Mouse (Mus musculus) left cerebral cortex, postnatal 25 days (tissue): ENCODE measurements around the gene Sept10. TPM values are rescaled to one million over a fixed set of nuclear protein-coding genes. Genes with fewer than 3 reads are reported as not detected.

ENCODE experiments used
- DNase-seq, 2 experiments: peaks; one replicate each; pipeline ENCODE4 v3.0.0; 2022; ENCODE audit warnings: low spot score in 2 of 2, mixed read lengths in 1 of 2
- intact Hi-C: fragments of 180-260 bp; cut with DNase I; formaldehyde crosslinking; loops from one replicate; pipeline ENCODE4 v1.15.1; 2025
- total RNA-seq, 2 experiments: library from RNA; stranded (reverse); gene quantifications; 2 replicates each; pipeline ENCODE4 v1.2.3; 2021

The Sept10 gene
- total RNA-seq: 1 to 10 TPM; 6.9 to 7.6 TPM

DNA sequence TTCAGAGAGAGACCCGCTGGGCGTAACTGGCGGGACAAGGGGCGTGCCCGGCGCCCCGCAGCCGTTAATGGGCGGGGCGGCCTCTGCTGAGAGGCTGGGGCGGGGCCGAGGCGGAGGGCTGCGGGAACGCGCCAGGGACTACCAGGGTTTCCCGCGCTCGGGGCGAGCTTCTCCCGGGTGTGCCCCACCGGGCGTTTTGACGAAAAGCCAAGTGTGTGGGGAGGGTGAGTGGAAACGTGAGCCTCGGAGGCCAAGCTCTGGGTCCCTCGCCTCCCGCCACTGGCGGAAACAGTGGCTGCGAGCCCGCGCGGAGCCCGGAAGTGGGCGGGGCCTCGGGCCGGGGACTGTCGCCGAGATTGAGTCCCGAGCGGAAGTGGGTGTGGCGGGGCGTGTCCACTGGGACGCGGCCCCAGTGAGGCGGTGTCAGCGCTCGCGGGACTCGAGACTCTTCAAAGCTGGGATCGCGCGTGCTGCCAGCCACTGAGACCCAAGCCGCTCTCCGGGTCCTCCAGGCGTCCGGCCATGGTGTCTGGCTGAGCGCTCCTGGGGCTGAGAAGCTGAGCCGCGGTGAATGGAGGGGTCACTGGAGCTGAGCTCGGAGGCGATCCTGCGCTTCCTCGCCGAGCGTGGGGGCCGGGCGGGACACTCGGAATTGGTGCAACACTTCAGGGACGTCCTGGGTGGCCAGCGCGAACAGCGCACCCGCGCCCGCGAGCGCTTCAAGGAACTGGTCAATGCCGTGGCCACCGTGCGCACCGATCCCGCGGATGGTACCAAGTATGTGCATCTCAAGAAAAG lies at the start of gene Sept10, which contains the start of gene Sowahc:
Sept10 (minus strand) TSS at position 375 of the 798 bp plus-strand sequence.
Sowahc (plus strand) TSS at position 481 of the 798 bp plus-strand sequence.
- peak; percentile 97 for DNase-seq
- intact Hi-C loops: loop anchor here (1.0 to 5.0 kb wide), 2 partner anchors 71 to 109 kb away; no protein-coding TSS in a partner anchor

- intact Hi-C loops: no loop called here
- no peak for DNase-seq
Measured at GRCm38 (mm10) chr10:59268754-59269153, 47.1 kb upstream of the Sept10 start.

DNA sequence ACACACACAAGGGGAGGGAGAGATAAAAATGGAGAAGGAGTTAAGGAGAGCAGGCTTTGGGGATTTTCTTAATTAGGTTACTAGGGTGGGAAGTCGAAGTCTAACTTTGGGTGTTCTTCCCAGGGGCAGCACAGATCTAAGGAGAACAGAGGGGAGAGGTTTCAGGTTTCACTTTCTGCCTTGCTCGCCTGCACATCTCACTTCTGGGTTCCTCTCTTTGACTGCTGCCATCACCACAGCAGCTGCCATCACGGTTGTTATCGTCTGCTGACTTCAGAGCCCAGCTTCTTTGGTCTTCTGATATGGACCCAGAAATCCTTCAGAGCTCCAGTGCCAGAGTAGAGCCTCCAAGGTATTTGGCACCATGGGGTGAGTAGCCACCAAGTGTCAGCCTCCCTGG lies 46.5 kb upstream of the Sept10 start:
- intact Hi-C loops: no loop called here

DNA sequence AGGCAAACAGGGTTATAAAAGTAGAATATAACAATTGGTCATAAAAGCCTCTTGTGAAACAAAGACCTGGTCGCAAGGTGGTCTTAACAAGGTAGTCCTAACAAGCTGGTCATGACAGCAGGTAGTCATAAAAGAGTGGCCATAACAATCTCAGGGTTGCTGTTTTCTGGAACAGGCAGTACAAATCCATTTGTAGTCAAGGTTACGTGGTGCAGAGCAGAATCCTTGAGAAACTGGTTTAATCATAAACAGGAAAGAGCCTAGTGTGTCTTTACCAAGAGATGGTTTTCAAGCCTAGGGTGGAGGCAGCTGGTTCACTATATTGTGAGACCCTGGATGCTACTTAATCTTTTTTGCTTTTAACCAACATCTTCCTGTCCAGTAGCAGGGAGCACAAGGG lies 45.6 kb upstream of the Sept10 start:
- intact Hi-C loops: no loop called here

More for the DNA sequence above, 46.5 kb upstream of the Sept10 start:
- no peak for DNase-seq

DNA sequence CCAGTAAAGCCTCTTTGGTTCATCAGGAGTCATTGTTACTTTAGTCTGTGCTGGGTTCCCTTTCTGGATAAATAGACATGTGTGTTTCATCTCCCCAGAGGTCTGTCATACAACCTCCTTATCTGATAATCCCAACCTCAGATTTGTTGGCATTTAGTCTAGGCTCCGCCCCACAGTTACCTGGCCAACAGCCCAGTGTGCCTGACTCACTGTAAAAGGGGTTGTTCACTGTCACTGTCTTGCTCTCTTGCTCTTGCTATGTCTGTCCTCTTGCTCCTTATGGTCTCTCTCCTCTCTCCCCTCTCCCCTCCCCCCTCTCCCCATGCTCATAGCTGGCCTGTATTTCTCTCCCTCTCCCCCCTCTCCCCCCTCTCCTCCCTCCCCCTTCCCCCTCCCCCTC lies 44.5 kb upstream of the Sept10 start:
- no peak for DNase-seq
- intact Hi-C loops: no loop called here

More for the DNA sequence above, 45.6 kb upstream of the Sept10 start:
- DNase-seq: no peak

DNA sequence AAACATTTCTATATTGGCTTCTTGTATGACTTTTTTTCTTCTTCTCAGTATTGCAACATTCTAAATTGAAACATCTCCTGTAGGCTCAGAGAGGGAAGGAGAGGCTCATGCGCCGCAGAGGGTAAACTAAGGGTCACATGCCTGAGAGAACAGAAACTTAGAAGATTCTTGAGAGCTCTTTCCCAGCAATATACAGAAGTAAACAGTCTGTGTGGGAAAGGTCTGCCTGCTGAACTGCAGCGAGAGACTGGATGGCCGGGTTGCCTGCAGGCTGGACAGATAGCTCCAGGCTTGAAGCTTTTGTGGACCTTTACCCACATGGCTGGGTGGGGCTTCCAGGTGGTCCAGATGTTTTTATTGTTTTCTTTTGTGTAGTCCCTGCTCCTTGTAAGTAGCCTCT lies 44.0 kb upstream of the Sept10 start:
- intact Hi-C loops: no loop called here

DNA sequence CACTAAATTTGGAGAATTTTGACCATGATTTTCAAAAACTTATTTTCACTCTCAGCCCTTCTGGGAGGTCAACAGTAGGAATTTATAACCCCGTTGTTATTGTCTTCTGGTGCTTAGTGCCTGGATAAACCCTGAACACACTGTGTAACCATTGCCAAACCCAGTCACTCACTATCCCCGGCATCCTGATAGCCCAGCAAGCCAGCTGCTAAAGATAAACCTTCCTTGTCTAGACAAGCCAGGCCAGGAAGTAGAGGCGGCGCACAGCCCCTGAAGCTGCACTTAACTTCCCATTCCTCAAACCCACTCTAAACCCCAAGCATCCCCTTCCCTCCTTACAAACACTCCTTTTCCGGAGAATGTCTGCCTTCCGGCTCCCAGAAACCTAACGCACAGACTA lies 43.4 kb upstream of the Sept10 start:
- peak in 1 of 2 experiments; percentile 26 for DNase-seq
- intact Hi-C loops: no loop called here

More for the DNA sequence above, 44.0 kb upstream of the Sept10 start:
- DNase-seq: no peak

- DNase-seq: no peak
- intact Hi-C loops: no loop called here
Measured at GRCm38 (mm10) chr10:59262979-59263378, 41.3 kb upstream of the Sept10 start.

GRCm38 (mm10) chr10:59262021-59262420 lies 40.4 kb upstream of the Sept10 start:
- intact Hi-C loops: no loop called here
- no peak for DNase-seq

DNA sequence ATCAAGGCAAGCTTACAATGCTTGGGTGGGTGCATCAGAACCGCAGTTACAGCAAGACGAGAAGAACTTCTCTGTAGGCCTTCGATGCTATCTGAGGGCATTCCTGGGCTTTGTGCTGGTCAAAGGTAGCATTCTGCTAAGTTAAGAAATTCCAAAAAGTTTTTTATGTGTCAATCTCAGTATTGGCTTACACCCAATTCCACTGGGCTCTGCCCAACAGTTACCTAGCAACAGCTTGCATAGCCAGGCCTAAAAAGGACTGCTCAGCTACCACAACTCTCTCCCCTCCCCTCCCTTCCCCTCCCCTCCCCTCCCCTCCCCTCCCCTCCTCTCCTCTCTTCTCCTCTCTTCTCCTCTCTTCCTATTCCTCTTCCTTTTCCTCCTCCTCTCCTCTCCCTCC lies 40.0 kb upstream of the Sept10 start:
- intact Hi-C loops: no loop called here
- DNase-seq: no peak

DNA sequence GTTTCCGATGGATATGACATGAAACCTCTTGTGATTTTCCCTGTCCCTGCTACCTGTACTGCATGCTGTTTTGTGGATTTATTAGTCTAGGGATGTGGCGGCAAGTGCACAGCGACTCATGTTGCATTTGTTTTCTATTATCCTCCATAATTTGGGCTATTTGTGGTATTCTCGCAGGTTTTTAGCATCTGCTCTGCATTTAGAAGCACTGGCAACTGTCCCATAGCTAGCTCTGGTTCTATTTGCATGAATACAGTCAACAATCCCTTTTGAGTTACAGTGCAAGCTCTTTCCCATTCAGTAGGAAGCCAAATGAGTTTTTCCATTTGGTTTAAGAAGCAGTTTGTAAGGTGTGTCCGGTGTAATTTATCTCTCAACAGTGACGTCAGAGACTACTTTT lies 37.9 kb upstream of the Sept10 start:
- intact Hi-C loops: no loop called here
- DNase-seq: peak in 1 of 2 experiments; percentile 18

- intact Hi-C loops: no loop called here
- DNase-seq: no peak
Measured at GRCm38 (mm10) chr10:59256533-59256932, 34.9 kb upstream of the Sept10 start.

GRCm38 (mm10) chr10:59253541-59254079 lies 32.0 kb upstream of the Sept10 start:
- intact Hi-C loops: no loop called here
- no peak for DNase-seq

DNA sequence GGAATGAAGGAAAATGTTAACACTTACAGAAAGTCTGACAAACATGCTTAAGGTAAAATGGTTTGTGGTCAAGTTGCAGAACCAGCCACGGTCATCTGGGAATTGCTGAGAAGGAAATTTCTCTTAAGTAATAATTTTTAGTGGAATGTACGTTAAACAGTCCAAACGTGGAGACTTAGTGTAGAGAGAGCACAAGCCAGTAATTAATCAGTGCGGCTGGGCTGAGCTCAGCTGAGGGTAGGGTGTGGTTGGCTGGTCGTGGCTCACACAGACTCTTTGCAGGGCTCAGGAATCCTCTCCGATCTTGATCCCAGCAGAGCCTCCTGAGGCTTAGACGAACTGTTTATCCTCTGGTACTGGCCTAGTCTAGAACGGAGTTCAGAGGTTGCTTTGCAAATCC lies 30.7 kb upstream of the Sept10 start:
- intact Hi-C loops: no loop called here
- no peak for DNase-seq

DNA sequence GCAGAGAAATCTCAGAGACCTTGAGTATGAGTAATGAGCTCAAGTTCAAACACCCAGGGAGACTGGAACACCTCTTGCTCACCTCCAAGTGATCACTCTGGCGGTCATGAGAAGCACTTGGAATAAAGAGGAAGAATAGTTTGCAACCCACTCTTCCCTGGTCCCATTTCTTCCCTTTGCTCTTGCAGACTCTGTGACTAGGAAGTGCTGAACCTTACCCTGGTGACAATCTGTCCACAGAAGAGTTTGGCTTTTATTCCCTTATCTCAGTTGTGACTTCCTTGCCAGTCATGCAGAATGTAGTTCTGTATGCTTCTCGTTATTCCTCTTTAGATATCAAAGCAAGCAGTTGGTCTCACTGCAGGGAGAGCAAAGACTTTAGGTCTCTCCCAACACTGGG lies 30.3 kb upstream of the Sept10 start:
- DNase-seq: no peak
- intact Hi-C loops: no loop called here

GRCm38 (mm10) chr10:59250679-59251078 lies 29.0 kb upstream of the Sept10 start:
- DNase-seq: no peak
- intact Hi-C loops: no loop called here

DNA sequence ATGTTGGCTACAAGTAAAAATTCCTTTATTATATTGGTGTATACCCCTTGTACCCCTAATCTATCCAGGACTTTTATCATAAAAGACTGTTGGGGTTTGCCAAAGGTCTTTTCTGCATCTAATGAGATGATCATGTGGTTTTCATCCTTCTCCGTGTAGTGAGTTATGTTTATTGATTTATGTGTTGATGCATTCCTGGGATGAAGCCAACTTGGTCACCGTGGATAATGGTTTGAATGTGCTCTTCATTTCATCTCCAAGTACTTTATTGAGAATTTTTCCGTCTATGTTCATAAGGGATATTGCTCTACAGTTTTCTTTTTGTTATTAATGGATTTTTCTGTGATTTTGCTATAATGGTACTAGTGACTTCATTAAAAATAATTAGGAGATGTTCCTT lies 27.9 kb upstream of the Sept10 start:
- no peak for DNase-seq
- intact Hi-C loops: no loop called here

DNA sequence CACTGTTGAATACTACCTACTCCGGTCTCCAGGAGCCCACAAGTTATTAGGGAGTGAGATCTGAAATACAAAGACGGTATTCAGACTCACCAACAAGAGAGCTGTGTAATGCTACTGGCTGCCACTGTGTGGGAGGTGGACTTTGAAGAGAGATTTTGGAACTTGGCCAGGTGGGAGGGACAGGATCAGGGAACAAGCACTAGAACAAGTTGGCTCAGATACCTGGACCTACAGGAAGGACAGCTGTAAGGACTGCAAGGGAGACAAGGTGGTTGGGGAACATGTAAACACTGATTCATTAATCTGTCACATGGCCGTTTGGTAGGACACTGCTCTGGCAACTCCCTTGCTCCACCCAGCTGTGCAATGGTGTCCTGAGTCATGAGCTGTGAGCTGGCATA lies 19.5 kb upstream of the Sept10 start:
- intact Hi-C loops: no loop called here
- DNase-seq: no peak

GRCm38 (mm10) chr10:59237757-59238156 lies 16.1 kb upstream of the Sept10 start:
- DNase-seq: no peak
- intact Hi-C loops: no loop called here

GRCm38 (mm10) chr10:59236486-59236885 lies 14.8 kb upstream of the Sept10 start:
- intact Hi-C loops: no loop called here
- DNase-seq: no peak

- intact Hi-C loops: no loop called here
- no peak for DNase-seq
Measured at GRCm38 (mm10) chr10:59235847-59236246, 14.2 kb upstream of the Sept10 start.
